Mouse (Mus musculus) heart, embryonic 16.5 days (tissue): ENCODE measurements around the gene Mb21d2. TPM values are rescaled to one million over a fixed set of nuclear protein-coding genes. Genes with fewer than 3 reads are reported as not detected.

Experiments
- ATAC-seq: fragments of 200-750 bp; cut with Nextera tagmentation; replicated peaks from 2 replicates; pipeline ENCODE4 v1.8.0; 2017; ENCODE audit warnings: moderate number of reproducible peaks; ENCODE audit not compliant: insufficient read depth, low FRiP score; ENCODE audit errors: extremely low read depth
- H3K27ac ChIP-seq: fragments of 300-500 bp; sonication (generic); 2 replicates; pipeline ENCODE4 v1.5.1; 2014; ENCODE audit warnings: mild to moderate bottlenecking, low read length, control low read depth, moderate library complexity
- H3K27me3 ChIP-seq: fragments of 300-500 bp; sonication (generic); 2 replicates; pipeline ENCODE4 v1.6.1; 2014; ENCODE audit warnings: low read length, mixed read lengths; ENCODE audit not compliant: control insufficient read depth, insufficient read depth
- H3K36me3 ChIP-seq: fragments of 300-500 bp; sonication (generic); 2 replicates; pipeline ENCODE4 v1.6.1; 2014; ENCODE audit not compliant: control insufficient read depth, insufficient read depth
- H3K4me1 ChIP-seq: fragments of 300-500 bp; sonication (generic); 2 replicates; pipeline ENCODE4 v1.6.1; 2014; ENCODE audit warnings: low read length, mixed read lengths; ENCODE audit not compliant: control insufficient read depth, insufficient read depth
- H3K4me2 ChIP-seq: fragments of 300-500 bp; sonication (generic); 2 replicates; pipeline ENCODE4 v1.6.1; 2014; ENCODE audit warnings: low read depth, mild to moderate bottlenecking, control low read depth, low read length
- H3K4me3 ChIP-seq: fragments of 300-500 bp; sonication (generic); 2 replicates; pipeline ENCODE4 v1.5.1; 2014; ENCODE audit warnings: mild to moderate bottlenecking, control low read depth, low read length
- H3K9ac ChIP-seq: fragments of 300-500 bp; sonication (generic); 2 replicates; pipeline ENCODE4 v1.6.1; 2014; ENCODE audit warnings: low read length, control low read depth
- H3K9me3 ChIP-seq: fragments of 300-500 bp; sonication (generic); replicated peaks from 2 replicates; pipeline ENCODE4 v1.6.1; 2016; ENCODE audit warnings: low read length; ENCODE audit not compliant: control insufficient read depth
- WGBS: fragments of 180-500 bp; shearing (Covaris S2); extraction: QIAGEN DNeasy Blood & Tissue Kit; methylation state at CpG from one replicate; pipeline ENCODE4 v1.1.7; 2014; 5-methylcytosine and 5-hydroxymethylcytosine counted together
- polyA plus RNA-seq: library from polyadenylated mRNA; unstranded; fragments of >200 nt; fragmentation: Nextera tagmentation; extraction: Ambion mirVana; gene quantifications from 2 replicates; pipeline ENCODE4 v1.2.1, GENCODE M21; 2015

Mb21d2 gene
- polyA plus RNA-seq: 2.6 and 3.0 TPM in 2 replicates

GRCm38 (mm10) chr16:28928815-28929685 lies at the start of gene Mb21d2:
Gene Mb21d2 (minus strand): TSS chr16:28929673.
- WGBS: under 1% methylated on average over 70 of the region's 73 CpGs
- H3K9me3 ChIP-seq: no peaks in the 10 kb centered on the region
- peaks cover 8% of the 10 kb centered on the region for H3K4me1 ChIP-seq
- H3K4me2 ChIP-seq: peak within 1 kb of the TSS; percentile 84
- H3K36me3 ChIP-seq: no peaks in the 10 kb centered on the region
- H3K27ac ChIP-seq: peak within 1 kb of the TSS; percentile 83
- no peaks in the 10 kb centered on the region for H3K27me3 ChIP-seq
- peak; percentile 46; the same call in 1 of the 2 replicates for ATAC-seq
- H3K9ac ChIP-seq: peak within 1 kb of the TSS; percentile 85
- peak within 1 kb of the TSS; percentile 89 for H3K4me3 ChIP-seq

DNA sequence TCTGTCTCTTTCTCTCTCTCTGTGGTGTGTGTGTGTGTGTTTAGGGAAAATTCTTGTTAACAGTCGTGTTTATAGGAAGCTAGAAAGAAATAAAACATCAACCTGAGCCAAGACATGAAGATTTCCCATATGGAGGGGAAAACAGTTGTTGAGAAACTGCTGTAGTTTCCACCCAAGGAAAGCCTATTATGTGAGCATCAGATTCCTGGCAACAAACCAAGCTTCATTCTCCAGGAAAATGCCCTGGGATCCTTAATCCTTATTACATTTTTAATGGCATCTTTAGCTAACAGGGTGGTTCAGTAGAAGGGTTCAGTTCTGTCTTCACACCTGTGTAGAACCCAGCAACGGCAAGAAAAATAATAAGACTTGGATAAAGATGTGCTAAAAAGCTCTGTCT lies 36.8 kb upstream of the Mb21d2 start:
- Histone ChIP-seq H3K36me3 (no peaks in the 10 kb centered on the region), H3K27me3 (no peaks in the 10 kb centered on the region), H3K27ac (no peak overlapping the region), H3K9ac (no peak overlapping the region), H3K4me1 (no peaks in the 10 kb centered on the region), H3K4me3 (no peak overlapping the region), H3K4me2 (no peak overlapping the region), H3K9me3 (no peaks in the 10 kb centered on the region)
- ATAC-seq: no peak
- 55% methylated on average over 2 of the region's 2 CpGs for WGBS

DNA sequence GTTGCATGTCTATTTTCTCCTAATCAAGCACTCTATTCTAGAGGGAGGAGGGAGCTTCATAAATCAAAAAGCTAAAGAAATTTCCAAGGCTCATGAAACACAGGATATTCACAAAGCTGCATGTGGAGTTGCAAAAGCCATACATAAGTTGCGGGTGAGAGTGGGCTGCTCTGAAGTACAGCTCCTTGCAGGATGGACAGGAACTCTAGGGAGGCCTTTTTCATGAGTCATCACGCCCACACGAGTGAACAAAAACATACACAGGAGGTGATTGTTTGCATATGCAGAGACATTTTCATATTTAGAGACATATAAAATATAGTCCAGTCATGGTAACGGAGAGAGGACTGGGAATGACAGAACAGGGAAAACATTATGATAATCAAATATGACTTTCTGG lies 34.6 kb upstream of the Mb21d2 start:
- Histone ChIP-seq H3K27me3 (no peaks in the 10 kb centered on the region), H3K9ac (no peak overlapping the region), H3K4me3 (no peak overlapping the region), H3K36me3 (no peaks in the 10 kb centered on the region), H3K4me2 (no peak overlapping the region), H3K4me1 (no peaks in the 10 kb centered on the region), H3K9me3 (no peaks in the 10 kb centered on the region), H3K27ac (no peak overlapping the region)
- 55% methylated on average over 4 of the region's 4 CpGs for WGBS
- no peak for ATAC-seq

GRCm38 (mm10) chr16:28962987-28963386 lies 33.5 kb upstream of the Mb21d2 start:
- H3K4me2 ChIP-seq: no peak overlapping the region
- H3K27me3 ChIP-seq: no peaks in the 10 kb centered on the region
- no peaks in the 10 kb centered on the region for H3K9me3 ChIP-seq
- no peak overlapping the region for H3K27ac ChIP-seq
- ATAC-seq: no peak
- no peak overlapping the region for H3K4me3 ChIP-seq
- H3K4me1 ChIP-seq: no peaks in the 10 kb centered on the region
- no peaks in the 10 kb centered on the region for H3K36me3 ChIP-seq
- no peak overlapping the region for H3K9ac ChIP-seq

- ATAC-seq: no peak
These were observed 20.3 kb upstream of the Mb21d2 start for GRCm38 (mm10) chr16:28949810-28950209.

DNA sequence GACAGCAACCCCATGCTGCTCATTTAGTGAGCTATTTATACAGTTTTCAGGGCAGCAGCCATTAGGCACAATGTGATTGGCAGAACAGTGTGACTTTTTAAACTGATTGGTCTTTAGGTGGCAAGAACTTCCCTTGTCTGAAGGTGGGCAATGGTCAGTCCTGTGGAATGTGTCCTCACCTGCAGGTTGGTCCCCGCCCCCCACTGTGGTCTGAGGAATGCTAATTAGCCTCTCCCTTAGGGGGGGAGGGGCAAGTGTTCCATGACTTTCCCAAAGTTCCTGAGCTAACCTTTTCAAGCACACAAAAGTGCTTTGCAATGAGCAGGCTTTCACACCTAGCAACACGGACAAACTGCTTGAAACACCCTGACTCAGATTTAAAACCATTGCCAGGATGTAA lies 13.8 kb upstream of the Mb21d2 start:
- no peak overlapping the region for H3K4me3 ChIP-seq
- WGBS: 68% methylated on average over 2 of the region's 2 CpGs
- H3K36me3 ChIP-seq: no peaks in the 10 kb centered on the region
- no peaks in the 10 kb centered on the region for H3K9me3 ChIP-seq
- H3K4me2 ChIP-seq: no peak overlapping the region
- H3K9ac ChIP-seq: no peak overlapping the region
- no peaks in the 10 kb centered on the region for H3K4me1 ChIP-seq
- H3K27ac ChIP-seq: no peak overlapping the region
- no peaks in the 10 kb centered on the region for H3K27me3 ChIP-seq
- ATAC-seq: no peak

More at GRCm38 (mm10) chr16:28949810-28950209, 20.3 kb upstream of the Mb21d2 start:
- Histone ChIP-seq H3K4me1 (no peaks in the 10 kb centered on the region), H3K4me2 (no peak overlapping the region), H3K36me3 (no peaks in the 10 kb centered on the region), H3K27me3 (no peaks in the 10 kb centered on the region), H3K9ac (no peak overlapping the region), H3K9me3 (no peaks in the 10 kb centered on the region), H3K4me3 (no peak overlapping the region), H3K27ac (no peak overlapping the region)
- 68% methylated on average over 5 of the region's 5 CpGs for WGBS

DNA sequence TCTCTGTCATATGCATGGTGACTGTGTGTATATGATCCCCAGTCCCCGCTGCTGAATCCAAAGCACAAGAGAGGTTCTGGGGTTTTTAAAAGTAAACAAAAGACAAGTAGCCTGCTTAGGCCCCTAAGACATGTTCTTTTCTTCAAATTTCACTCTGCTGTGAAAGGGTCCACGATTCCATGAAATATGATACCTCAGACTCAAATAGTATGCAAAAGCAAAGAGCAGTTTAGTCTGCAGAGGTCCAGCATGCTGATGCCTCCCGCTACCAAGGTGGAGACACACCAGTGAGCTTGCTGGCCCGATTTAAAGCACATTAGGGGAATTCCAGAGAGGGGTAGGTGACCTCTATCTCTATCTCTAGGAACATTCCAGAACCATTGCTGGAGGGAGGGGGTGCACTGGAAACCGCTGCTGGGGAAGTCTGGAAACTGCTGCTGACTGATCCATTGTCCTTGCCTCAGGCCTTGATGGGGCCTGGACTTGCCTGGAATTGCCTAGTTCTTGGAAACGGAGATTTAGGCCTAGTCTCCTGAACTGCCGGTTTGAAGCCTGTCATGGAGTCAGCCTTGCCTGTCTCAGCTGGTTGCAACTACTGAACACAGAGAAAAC lies 6.8 kb upstream of the Mb21d2 start:
- H3K4me1 ChIP-seq: no peaks in the 10 kb centered on the region
- ATAC-seq: no peak
- no peak overlapping the region for H3K4me3 ChIP-seq
- H3K4me2 ChIP-seq: no peak overlapping the region
- no peak overlapping the region for H3K9ac ChIP-seq
- H3K36me3 ChIP-seq: no peaks in the 10 kb centered on the region
- WGBS: 55% methylated on average over 7 of the region's 7 CpGs
- no peaks in the 10 kb centered on the region for H3K9me3 ChIP-seq
- H3K27ac ChIP-seq: no peak overlapping the region
- H3K27me3 ChIP-seq: no peaks in the 10 kb centered on the region

- no peak overlapping the region for H3K9ac ChIP-seq
- no peaks in the 10 kb centered on the region for H3K36me3 ChIP-seq
- WGBS: 78% methylated on average over 3 of the region's 3 CpGs
- no peak for ATAC-seq
- no peak overlapping the region for H3K27ac ChIP-seq
- no peaks in the 10 kb centered on the region for H3K27me3 ChIP-seq
- H3K9me3 ChIP-seq: no peaks in the 10 kb centered on the region
- H3K4me3 ChIP-seq: no peak overlapping the region
- H3K4me2 ChIP-seq: no peak overlapping the region
- no peaks in the 10 kb centered on the region for H3K4me1 ChIP-seq
These were observed 6.2 kb upstream of the Mb21d2 start for GRCm38 (mm10) chr16:28935701-28936100.

- peaks cover 8% of the 10 kb centered on the region for H3K4me1 ChIP-seq
- no peak overlapping the region for H3K9ac ChIP-seq
- H3K4me3 ChIP-seq: no peak overlapping the region
- no peaks in the 10 kb centered on the region for H3K27me3 ChIP-seq
- no peaks in the 10 kb centered on the region for H3K9me3 ChIP-seq
- ATAC-seq: no peak
- no peak overlapping the region for H3K4me2 ChIP-seq
- H3K27ac ChIP-seq: no peak overlapping the region
- WGBS: 77% methylated on average over 2 of the region's 2 CpGs
- H3K36me3 ChIP-seq: no peaks in the 10 kb centered on the region
These were observed 1.7 kb upstream of the Mb21d2 start for GRCm38 (mm10) chr16:28931213-28931612.
